Mouse (Mus musculus): ENCODE measurements at regions not wholly inside any gene's neighbourhood (a gene's known extent, or its start where the extent isn't known, plus 50 kb on each side); places are given as distances from the start of the nearest gene placed in this dataset.

- no peaks in the 10 kb centered on the region for H3K27me3 ChIP-seq (replicated peaks)
- no peaks in the 10 kb centered on the region for H3K4me1 ChIP-seq
- H3K9ac ChIP-seq, result no peak overlapping the region
- no peak overlapping the region for H3K27ac ChIP-seq
- ATAC-seq (ENCODE audit: insufficient read depth, low FRiP score, low read depth), result no peak
- no peaks in the 10 kb centered on the region for H3K9me3 ChIP-seq
- H3K4me3 ChIP-seq (replicated peaks), result no peak overlapping the region
- 81% methylated on average over 4 of the region's 4 CpGs for WGBS
- no peaks in the 10 kb centered on the region for H3K36me3 ChIP-seq
- H3K4me2 ChIP-seq, result no peak overlapping the region
Observed at GRCm38 (mm10) chr4:55817035-55817818, 285.0 kb upstream of the Klf4 start.

GRCm38 (mm10) chr4:55815832-55816231 is 283.6 kb upstream of the Klf4 start:
- Histone ChIP-seq H3K9me3 (no peaks in the 10 kb centered on the region), H3K27me3 (replicated peaks) (no peaks in the 10 kb centered on the region), H3K36me3 (no peaks in the 10 kb centered on the region), H3K4me1 (no peaks in the 10 kb centered on the region), H3K9ac (no peak overlapping the region), H3K4me2 (no peak overlapping the region), H3K27ac (no peak overlapping the region), H3K4me3 (replicated peaks) (no peak overlapping the region)
- ATAC-seq (ENCODE audit: insufficient read depth, low FRiP score, low read depth), result no peak
- WGBS, result 85% methylated on average over 3 of the region's 3 CpGs

GRCm38 (mm10) chr4:55812846-55813245 is 280.6 kb upstream of the Klf4 start:
- H3K4me2 ChIP-seq, result no peak overlapping the region
- no peak overlapping the region for H3K27ac ChIP-seq
- H3K9me3 ChIP-seq, result no peaks in the 10 kb centered on the region
- no peak for ATAC-seq (ENCODE audit: insufficient read depth, low FRiP score, low read depth)
- H3K4me1 ChIP-seq, result no peaks in the 10 kb centered on the region
- H3K27me3 ChIP-seq (replicated peaks), result no peaks in the 10 kb centered on the region
- WGBS, result 65% methylated on average over 8 of the region's 8 CpGs
- H3K36me3 ChIP-seq, result no peaks in the 10 kb centered on the region
- no peak overlapping the region for H3K4me3 ChIP-seq (replicated peaks)
- no peak overlapping the region for H3K9ac ChIP-seq

- Histone ChIP-seq H3K9me3 (no peaks in the 10 kb centered on the region), H3K9ac (no peak overlapping the region), H3K27ac (no peak overlapping the region), H3K4me1 (no peaks in the 10 kb centered on the region), H3K4me3 (replicated peaks) (no peak overlapping the region), H3K4me2 (no peak overlapping the region), H3K36me3 (no peaks in the 10 kb centered on the region), H3K27me3 (replicated peaks) (no peaks in the 10 kb centered on the region)
- WGBS, result 67% methylated on average over 3 of the region's 3 CpGs
- no peak for ATAC-seq (ENCODE audit: insufficient read depth, low FRiP score, low read depth)
Observed at GRCm38 (mm10) chr4:55811656-55812055, 279.4 kb upstream of the Klf4 start.

- Histone ChIP-seq H3K4me2 (no peak overlapping the region), H3K4me3 (replicated peaks) (no peak overlapping the region), H3K27me3 (replicated peaks) (no peaks in the 10 kb centered on the region), H3K27ac (no peak overlapping the region), H3K9ac (no peak overlapping the region), H3K4me1 (no peaks in the 10 kb centered on the region), H3K9me3 (no peaks in the 10 kb centered on the region), H3K36me3 (no peaks in the 10 kb centered on the region)
- WGBS, result 70% methylated on average over 5 of the region's 5 CpGs
- ATAC-seq (ENCODE audit: insufficient read depth, low FRiP score, low read depth), result no peak
Observed at GRCm38 (mm10) chr4:55808501-55808900, 276.2 kb upstream of the Klf4 start.

- H3K4me1 ChIP-seq, result no peaks in the 10 kb centered on the region
- H3K4me2 ChIP-seq, result no peak overlapping the region
- no peak overlapping the region for H3K4me3 ChIP-seq (replicated peaks)
- no peak overlapping the region for H3K9ac ChIP-seq
- no peaks in the 10 kb centered on the region for H3K36me3 ChIP-seq
- H3K27me3 ChIP-seq (replicated peaks), result no peaks in the 10 kb centered on the region
- 85% methylated on average over 3 of the region's 3 CpGs for WGBS
- ATAC-seq (ENCODE audit: insufficient read depth, low FRiP score, low read depth), result no peak
- no peaks in the 10 kb centered on the region for H3K9me3 ChIP-seq
- H3K27ac ChIP-seq, result no peak overlapping the region
Observed at GRCm38 (mm10) chr4:55806799-55807198, 274.5 kb upstream of the Klf4 start.

DNA sequence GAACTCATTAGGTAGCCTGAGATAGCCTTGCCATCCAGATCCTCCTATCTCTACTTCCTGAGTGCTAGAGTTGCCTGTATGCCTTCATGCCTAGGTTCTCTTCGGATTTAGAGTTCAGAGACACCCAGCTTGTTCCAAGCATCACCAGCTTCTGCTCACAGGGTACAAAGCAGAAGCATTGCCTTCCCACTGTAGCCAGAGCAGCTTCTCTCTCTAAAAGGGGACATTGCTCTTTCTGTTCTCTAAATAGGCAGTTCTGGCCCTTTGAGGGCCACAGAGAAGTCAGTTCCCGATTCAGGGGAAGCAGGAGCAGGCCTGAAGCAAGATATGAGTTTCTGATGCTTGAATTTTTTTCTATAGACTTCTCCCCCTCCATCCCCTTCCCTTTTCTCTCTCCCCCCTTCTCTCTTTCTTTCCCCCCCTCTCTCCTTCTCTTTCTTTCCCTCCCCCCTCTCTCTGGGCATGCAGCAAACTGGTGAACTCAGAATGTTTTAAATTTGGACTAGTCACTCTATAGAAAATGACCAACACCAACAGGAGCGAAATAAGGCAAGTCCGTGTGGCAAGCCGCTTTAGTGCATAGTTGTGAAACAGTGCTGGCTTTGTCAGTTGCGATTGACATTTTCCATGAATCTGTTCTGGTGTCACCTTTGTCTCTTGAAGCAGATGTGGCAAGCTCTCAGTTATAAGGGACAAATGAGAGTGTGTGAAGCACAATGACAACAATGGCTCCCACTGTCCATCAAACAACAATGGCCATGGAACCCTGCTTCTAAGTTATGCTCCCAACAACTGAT is 273.2 kb upstream of the Klf4 start:
- H3K36me3 ChIP-seq, result no peaks in the 10 kb centered on the region
- no peaks in the 10 kb centered on the region for H3K9me3 ChIP-seq
- no peaks in the 10 kb centered on the region for H3K4me1 ChIP-seq
- H3K9ac ChIP-seq, result no peak overlapping the region
- 83% methylated on average over 6 of the region's 6 CpGs for WGBS
- no peak overlapping the region for H3K27ac ChIP-seq
- no peak for ATAC-seq (ENCODE audit: insufficient read depth, low FRiP score, low read depth)
- no peak overlapping the region for H3K4me3 ChIP-seq (replicated peaks)
- no peak overlapping the region for H3K4me2 ChIP-seq
- no peaks in the 10 kb centered on the region for H3K27me3 ChIP-seq (replicated peaks)

- H3K4me1 ChIP-seq, result no peaks in the 10 kb centered on the region
- H3K9ac ChIP-seq, result no peak overlapping the region
- ATAC-seq (ENCODE audit: insufficient read depth, low FRiP score, low read depth), result no peak
- WGBS, result 66% methylated on average over 4 of the region's 4 CpGs
- H3K4me2 ChIP-seq, result no peak overlapping the region
- no peaks in the 10 kb centered on the region for H3K27me3 ChIP-seq (replicated peaks)
- no peak overlapping the region for H3K27ac ChIP-seq
- H3K36me3 ChIP-seq, result no peaks in the 10 kb centered on the region
- H3K4me3 ChIP-seq (replicated peaks), result no peak overlapping the region
- no peaks in the 10 kb centered on the region for H3K9me3 ChIP-seq
Observed at GRCm38 (mm10) chr4:55802101-55802500, 269.8 kb upstream of the Klf4 start.

GRCm38 (mm10) chr4:55798099-55798498 is 265.8 kb upstream of the Klf4 start:
- no peaks in the 10 kb centered on the region for H3K27me3 ChIP-seq (replicated peaks)
- H3K4me1 ChIP-seq, result no peaks in the 10 kb centered on the region
- H3K9me3 ChIP-seq, result no peaks in the 10 kb centered on the region
- H3K27ac ChIP-seq, result no peak overlapping the region
- WGBS, result 72% methylated on average over 6 of the region's 6 CpGs
- H3K4me3 ChIP-seq (replicated peaks), result no peak overlapping the region
- no peak for ATAC-seq (ENCODE audit: insufficient read depth, low FRiP score, low read depth)
- H3K4me2 ChIP-seq, result no peak overlapping the region
- no peaks in the 10 kb centered on the region for H3K36me3 ChIP-seq
- H3K9ac ChIP-seq, result no peak overlapping the region

- Histone ChIP-seq H3K27ac (no peak overlapping the region), H3K4me2 (no peak overlapping the region), H3K9me3 (no peaks in the 10 kb centered on the region), H3K9ac (no peak overlapping the region), H3K4me1 (no peaks in the 10 kb centered on the region), H3K27me3 (replicated peaks) (no peaks in the 10 kb centered on the region), H3K4me3 (replicated peaks) (no peak overlapping the region), H3K36me3 (no peaks in the 10 kb centered on the region)
- no peak for ATAC-seq (ENCODE audit: insufficient read depth, low FRiP score, low read depth)
Observed at GRCm38 (mm10) chr4:55781329-55781847, 249.1 kb upstream of the Klf4 start.

DNA sequence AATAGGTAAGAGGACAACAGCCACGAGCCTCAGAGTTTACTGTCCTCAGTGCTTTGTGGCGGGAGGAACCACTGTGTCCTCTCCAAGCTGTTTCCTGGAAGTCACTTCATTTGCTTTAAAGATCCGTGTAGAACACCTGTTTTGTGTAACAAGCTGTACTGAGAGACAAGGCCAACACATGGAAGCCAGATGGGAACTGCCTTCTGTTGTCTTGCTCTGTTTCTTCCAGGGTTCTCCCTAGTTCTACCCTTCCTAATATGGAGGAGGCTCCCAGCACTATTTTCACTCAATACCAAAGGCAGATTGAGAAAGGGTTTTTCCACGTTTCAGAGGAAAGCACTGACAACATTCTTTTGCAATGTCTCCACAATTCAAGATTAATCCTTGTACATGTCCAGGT is 247.3 kb upstream of the Klf4 start:
- Histone ChIP-seq H3K4me3 (replicated peaks) (no peak overlapping the region), H3K27ac (no peak overlapping the region), H3K9ac (no peak overlapping the region), H3K36me3 (no peaks in the 10 kb centered on the region), H3K4me2 (no peak overlapping the region), H3K9me3 (no peaks in the 10 kb centered on the region), H3K27me3 (replicated peaks) (no peaks in the 10 kb centered on the region), H3K4me1 (no peaks in the 10 kb centered on the region)
- no peak for ATAC-seq (ENCODE audit: insufficient read depth, low FRiP score, low read depth)
- 65% methylated on average over 4 of the region's 4 CpGs for WGBS

- ATAC-seq (ENCODE audit: insufficient read depth, low FRiP score, low read depth), result no peak
- no peak overlapping the region for H3K9ac ChIP-seq
- H3K4me2 ChIP-seq, result no peak overlapping the region
- WGBS, result 49% methylated on average over 7 of the region's 7 CpGs
- H3K27ac ChIP-seq, result no peak overlapping the region
- no peak overlapping the region for H3K4me3 ChIP-seq (replicated peaks)
- no peaks in the 10 kb centered on the region for H3K4me1 ChIP-seq
- H3K36me3 ChIP-seq, result no peaks in the 10 kb centered on the region
- no peaks in the 10 kb centered on the region for H3K9me3 ChIP-seq
- H3K27me3 ChIP-seq (replicated peaks), result no peaks in the 10 kb centered on the region
Observed at GRCm38 (mm10) chr4:55775858-55776257, 243.6 kb upstream of the Klf4 start.
